Mouse (Mus musculus): Measurements from ENCODE around the gene Il1r1. TPM values are rescaled to one million over a fixed set of nuclear protein-coding genes. Genes with fewer than 3 reads are reported as not detected.

The Il1r1 gene
- polyA plus RNA-seq, 1 experiment from 2014 or later: 0.51 TPM

- no peak for ATAC-seq (ENCODE audit: low read depth)
- Histone ChIP-seq H3K27me3 (ENCODE audit: control insufficient read depth, insufficient read depth, low read length) (no peaks in the 10 kb centered on the region), H3K27ac (ENCODE audit: low read depth, low read length) (no peak overlapping the region), H3K9me3 (ENCODE audit: control insufficient read depth, low read length) (no peaks in the 10 kb centered on the region), H3K4me2 (ENCODE audit: low read depth, low read length) (no peak overlapping the region), H3K4me3 (ENCODE audit: low read depth, low read length) (no peak overlapping the region), H3K9ac (replicated peaks; ENCODE audit: low read depth, low read length) (no peak overlapping the region), H3K36me3 (ENCODE audit: control insufficient read depth, insufficient read depth, low read length) (no peaks in the 10 kb centered on the region), H3K4me1 (ENCODE audit: control insufficient read depth, insufficient read depth, low read length) (0 out of 2 replicates have a peak, but pooled peaks cover 7% of the 10 kb centered on the region)
- 73% methylated on average over 9 of the region's 9 CpGs for WGBS
These were observed 37.7 kb downstream of the Il1r1 start for GRCm38 (mm10) chr1:40262441-40263121.

GRCm38 (mm10) chr1:40263122-40263498 is 38.2 kb downstream of the Il1r1 start:
- no peaks in the 10 kb centered on the region for H3K27me3 ChIP-seq (ENCODE audit: control insufficient read depth, insufficient read depth, low read length)
- no peaks in the 10 kb centered on the region for H3K9me3 ChIP-seq (ENCODE audit: control insufficient read depth, low read length)
- 0 out of 2 replicates have a peak, but pooled peaks cover 7% of the 10 kb centered on the region for H3K4me1 ChIP-seq (ENCODE audit: control insufficient read depth, insufficient read depth, low read length)
- H3K9ac ChIP-seq (replicated peaks; ENCODE audit: low read depth, low read length): no peak overlapping the region
- no peak overlapping the region for H3K27ac ChIP-seq (ENCODE audit: low read depth, low read length)
- WGBS: 83% methylated on average over 7 of the region's 7 CpGs
- no peak overlapping the region for H3K4me3 ChIP-seq (ENCODE audit: low read depth, low read length)
- no peaks in the 10 kb centered on the region for H3K36me3 ChIP-seq (ENCODE audit: control insufficient read depth, insufficient read depth, low read length)
- no peak overlapping the region for H3K4me2 ChIP-seq (ENCODE audit: low read depth, low read length)
- ATAC-seq (ENCODE audit: low read depth): no peak

- Histone ChIP-seq H3K4me1 (ENCODE audit: control insufficient read depth, insufficient read depth, low read length) (0 out of 2 replicates have a peak, but pooled peaks cover 7% of the 10 kb centered on the region), H3K4me3 (ENCODE audit: low read depth, low read length) (no peak overlapping the region), H3K27me3 (ENCODE audit: control insufficient read depth, insufficient read depth, low read length) (no peaks in the 10 kb centered on the region), H3K4me2 (ENCODE audit: low read depth, low read length) (no peak overlapping the region), H3K9ac (replicated peaks; ENCODE audit: low read depth, low read length) (no peak overlapping the region), H3K27ac (ENCODE audit: low read depth, low read length) (no peak overlapping the region), H3K9me3 (ENCODE audit: control insufficient read depth, low read length) (no peaks in the 10 kb centered on the region), H3K36me3 (ENCODE audit: control insufficient read depth, insufficient read depth, low read length) (no peaks in the 10 kb centered on the region)
- ATAC-seq (ENCODE audit: low read depth): no peak
- WGBS: 94% methylated on average over 8 of the region's 8 CpGs
These were observed 38.8 kb downstream of the Il1r1 start for GRCm38 (mm10) chr1:40263679-40264078.

- Histone ChIP-seq H3K9me3 (ENCODE audit: control insufficient read depth, low read length) (no peaks in the 10 kb centered on the region), H3K27ac (ENCODE audit: low read depth, low read length) (no peak overlapping the region), H3K4me3 (ENCODE audit: low read depth, low read length) (no peak overlapping the region), H3K27me3 (ENCODE audit: control insufficient read depth, insufficient read depth, low read length) (no peaks in the 10 kb centered on the region), H3K36me3 (ENCODE audit: control insufficient read depth, insufficient read depth, low read length) (no peaks in the 10 kb centered on the region), H3K4me2 (ENCODE audit: low read depth, low read length) (no peak overlapping the region), H3K9ac (replicated peaks; ENCODE audit: low read depth, low read length) (no peak overlapping the region), H3K4me1 (ENCODE audit: control insufficient read depth, insufficient read depth, low read length) (0 out of 2 replicates have a peak, but pooled peaks cover 7% of the 10 kb centered on the region)
- no peak for ATAC-seq (ENCODE audit: low read depth)
- WGBS: 81% methylated on average over 6 of the region's 6 CpGs
These were observed 40.5 kb downstream of the Il1r1 start for GRCm38 (mm10) chr1:40265301-40265835.

GRCm38 (mm10) chr1:40266431-40267260 is 41.8 kb downstream of the Il1r1 start:
- H3K9me3 ChIP-seq (ENCODE audit: control insufficient read depth, low read length): no peaks in the 10 kb centered on the region
- peak overlapping the region; percentile 84 for H3K4me2 ChIP-seq (ENCODE audit: low read depth, low read length)
- WGBS: 5% methylated on average over 35 of the region's 36 CpGs
- no peaks in the 10 kb centered on the region for H3K36me3 ChIP-seq (ENCODE audit: control insufficient read depth, insufficient read depth, low read length)
- peak; percentile 83 for ATAC-seq (ENCODE audit: low read depth)
- peak overlapping the region; percentile 59 for H3K9ac ChIP-seq (replicated peaks; ENCODE audit: low read depth, low read length)
- H3K27me3 ChIP-seq (ENCODE audit: control insufficient read depth, insufficient read depth, low read length): no peaks in the 10 kb centered on the region
- no peak overlapping the region for H3K27ac ChIP-seq (ENCODE audit: low read depth, low read length)
- H3K4me3 ChIP-seq (ENCODE audit: low read depth, low read length): peak overlapping the region; percentile 38
- 0 out of 2 replicates have a peak, but pooled peaks cover 7% of the 10 kb centered on the region for H3K4me1 ChIP-seq (ENCODE audit: control insufficient read depth, insufficient read depth, low read length)

- 0 out of 2 replicates have a peak, but pooled peaks cover 7% of the 10 kb centered on the region for H3K4me1 ChIP-seq (ENCODE audit: control insufficient read depth, insufficient read depth, low read length)
- no peaks in the 10 kb centered on the region for H3K36me3 ChIP-seq (ENCODE audit: control insufficient read depth, insufficient read depth, low read length)
- H3K9ac ChIP-seq (replicated peaks; ENCODE audit: low read depth, low read length): no peak overlapping the region
- 88% methylated on average over 6 of the region's 6 CpGs for WGBS
- H3K27me3 ChIP-seq (ENCODE audit: control insufficient read depth, insufficient read depth, low read length): no peaks in the 10 kb centered on the region
- no peak for ATAC-seq (ENCODE audit: low read depth)
- H3K9me3 ChIP-seq (ENCODE audit: control insufficient read depth, low read length): no peaks in the 10 kb centered on the region
- no peak overlapping the region for H3K4me3 ChIP-seq (ENCODE audit: low read depth, low read length)
- H3K4me2 ChIP-seq (ENCODE audit: low read depth, low read length): no peak overlapping the region
- no peak overlapping the region for H3K27ac ChIP-seq (ENCODE audit: low read depth, low read length)
These were observed 43.0 kb downstream of the Il1r1 start for GRCm38 (mm10) chr1:40267846-40268245.

GRCm38 (mm10) chr1:40268536-40268935 is 43.7 kb downstream of the Il1r1 start:
- Histone ChIP-seq H3K4me3 (ENCODE audit: low read depth, low read length) (no peak overlapping the region), H3K36me3 (ENCODE audit: control insufficient read depth, insufficient read depth, low read length) (no peaks in the 10 kb centered on the region), H3K9me3 (ENCODE audit: control insufficient read depth, low read length) (no peaks in the 10 kb centered on the region), H3K4me2 (ENCODE audit: low read depth, low read length) (no peak overlapping the region), H3K27ac (ENCODE audit: low read depth, low read length) (no peak overlapping the region), H3K4me1 (ENCODE audit: control insufficient read depth, insufficient read depth, low read length) (0 out of 2 replicates have a peak, but pooled peaks cover 7% of the 10 kb centered on the region), H3K27me3 (ENCODE audit: control insufficient read depth, insufficient read depth, low read length) (no peaks in the 10 kb centered on the region), H3K9ac (replicated peaks; ENCODE audit: low read depth, low read length) (no peak overlapping the region)
- no peak for ATAC-seq (ENCODE audit: low read depth)
- WGBS: 93% methylated on average over 6 of the region's 6 CpGs

GRCm38 (mm10) chr1:40270415-40270814 is 45.5 kb downstream of the Il1r1 start:
- H3K4me1 ChIP-seq (ENCODE audit: control insufficient read depth, insufficient read depth, low read length): 0 out of 2 replicates have a peak, but pooled peaks cover 7% of the 10 kb centered on the region
- H3K9me3 ChIP-seq (ENCODE audit: control insufficient read depth, low read length): no peaks in the 10 kb centered on the region
- ATAC-seq (ENCODE audit: low read depth): no peak
- WGBS: 93% methylated on average over 12 of the region's 12 CpGs
- no peak overlapping the region for H3K27ac ChIP-seq (ENCODE audit: low read depth, low read length)
- no peaks in the 10 kb centered on the region for H3K27me3 ChIP-seq (ENCODE audit: control insufficient read depth, insufficient read depth, low read length)
- no peak overlapping the region for H3K4me3 ChIP-seq (ENCODE audit: low read depth, low read length)
- no peak overlapping the region for H3K9ac ChIP-seq (replicated peaks; ENCODE audit: low read depth, low read length)
- H3K36me3 ChIP-seq (ENCODE audit: control insufficient read depth, insufficient read depth, low read length): no peaks in the 10 kb centered on the region
- no peak overlapping the region for H3K4me2 ChIP-seq (ENCODE audit: low read depth, low read length)

- Histone ChIP-seq H3K4me1 (ENCODE audit: control insufficient read depth, insufficient read depth, low read length) (0 out of 2 replicates have a peak, but pooled peaks cover 7% of the 10 kb centered on the region), H3K4me2 (ENCODE audit: low read depth, low read length) (no peak overlapping the region), H3K27me3 (ENCODE audit: control insufficient read depth, insufficient read depth, low read length) (no peaks in the 10 kb centered on the region), H3K9me3 (ENCODE audit: control insufficient read depth, low read length) (no peaks in the 10 kb centered on the region), H3K36me3 (ENCODE audit: control insufficient read depth, insufficient read depth, low read length) (no peaks in the 10 kb centered on the region), H3K9ac (replicated peaks; ENCODE audit: low read depth, low read length) (no peak overlapping the region), H3K27ac (ENCODE audit: low read depth, low read length) (no peak overlapping the region), H3K4me3 (ENCODE audit: low read depth, low read length) (no peak overlapping the region)
- no peak for ATAC-seq (ENCODE audit: low read depth)
- WGBS: 92% methylated on average over 4 of the region's 4 CpGs
These were observed 46.2 kb downstream of the Il1r1 start for GRCm38 (mm10) chr1:40271052-40271451.

All from neural tube, embryonic 14.5 days (tissue).